Mouse (Mus musculus): Measurements from ENCODE around the gene Glp1r.
A peak's percentile ranks its signal among the peaks of the same experiment; 100 is the strongest.

Gene Glp1r

GRCm38 (mm10) chr17:30914264-30914663 is 12.6 kb downstream of the Glp1r start:
- DNase-seq: no peak

- no peak for DNase-seq
Measured at GRCm38 (mm10) chr17:30923566-30923965, 21.9 kb downstream of the Glp1r start.

- DNase-seq: no peak
Measured at GRCm38 (mm10) chr17:30930827-30931226, 29.2 kb downstream of the Glp1r start.

GRCm38 (mm10) chr17:30932836-30933235 is 31.2 kb downstream of the Glp1r start:
- DNase-seq: peak in 1 of 2 experiments; percentile 31

GRCm38 (mm10) chr17:30935301-30935700 is 33.7 kb downstream of the Glp1r start:
- peak in 1 of 2 experiments; percentile 12 for DNase-seq

GRCm38 (mm10) chr17:30938554-30938953 is 36.9 kb downstream of the Glp1r start:
- peak; percentile 21 to 22 for DNase-seq

- no peak for DNase-seq
Measured at GRCm38 (mm10) chr17:30948382-30948781, 46.8 kb downstream of the Glp1r start.

- peak in 1 of 2 experiments; percentile 88 for DNase-seq
Measured at GRCm38 (mm10) chr17:30950780-30951179, 49.2 kb downstream of the Glp1r start.

- DNase-seq: no peak
Measured at GRCm38 (mm10) chr17:30951600-30951999, 50.0 kb downstream of the Glp1r start.

GRCm38 (mm10) chr17:30954340-30954739 is 52.7 kb downstream of the Glp1r start, which contains the start of gene Umodl1:
Umodl1 (plus strand) TSS chr17:30954640.
- DNase-seq: no peak

GRCm38 (mm10) chr17:30961936-30962592 is 60.4 kb downstream of the Glp1r start:
- DNase-seq: peak in 1 of 2 experiments; percentile 14

GRCm38 (mm10) chr17:30962880-30963279 is 61.3 kb downstream of the Glp1r start:
- no peak for DNase-seq

GRCm38 (mm10) chr17:30969983-30970382 is 68.4 kb downstream of the Glp1r start:
- no peak for DNase-seq

- DNase-seq: no peak
Measured at GRCm38 (mm10) chr17:30971877-30972276, 70.3 kb downstream of the Glp1r start.

GRCm38 (mm10) chr17:30973332-30973731 is 71.7 kb downstream of the Glp1r start:
- DNase-seq: peak; percentile 35 to 55

GRCm38 (mm10) chr17:30977290-30977689 is 75.7 kb downstream of the Glp1r start:
- DNase-seq: no peak

- DNase-seq: no peak
Measured at GRCm38 (mm10) chr17:30978556-30978955, 76.9 kb downstream of the Glp1r start.

GRCm38 (mm10) chr17:30983521-30983920 is 81.9 kb downstream of the Glp1r start:
- no peak for DNase-seq

- peak in 1 of 2 experiments; percentile 46 for DNase-seq
Measured at GRCm38 (mm10) chr17:30990254-30990653, 88.6 kb downstream of the Glp1r start.

Measured in kidney, postnatal 25 days (tissue).